Mouse (Mus musculus) forebrain, postnatal 0 days (tissue): ENCODE data around the gene Krt83. TPM values are rescaled to one million over a fixed set of nuclear protein-coding genes. Genes with fewer than 3 reads are reported as not detected.

Experiments
- ATAC-seq: fragments of 200-750 bp; cut with Nextera tagmentation; 2 replicates; pipeline ENCODE4 v1.8.0; 2017; ENCODE audit warnings: mild to moderate bottlenecking, moderate library complexity
- DNase-seq: peaks from one replicate; pipeline ENCODE4 v3.0.0-alpha.2; 2015
- H3K27ac ChIP-seq: fragments of 300-500 bp; sonication (generic); 2 replicates; pipeline ENCODE4 v1.5.1; 2014; ENCODE audit warnings: low read depth, mild to moderate bottlenecking, antibody characterized with exemption, low read length, moderate library complexity, mixed read lengths
- H3K27me3 ChIP-seq: fragments of 300-500 bp; sonication (generic); 2 replicates; pipeline ENCODE4 v1.6.1; 2014; ENCODE audit warnings: mild to moderate bottlenecking, low read length, mixed read lengths; ENCODE audit not compliant: insufficient read depth
- H3K36me3 ChIP-seq: fragments of 300-500 bp; sonication (generic); 2 replicates; pipeline ENCODE4 v1.6.1; 2014; ENCODE audit warnings: mild to moderate bottlenecking, moderate library complexity; ENCODE audit not compliant: insufficient read depth
- H3K4me1 ChIP-seq: fragments of 300-500 bp; sonication (generic); 2 replicates; pipeline ENCODE4 v1.6.1; 2014; ENCODE audit warnings: antibody characterized with exemption; ENCODE audit not compliant: insufficient read depth
- H3K4me2 ChIP-seq: fragments of 300-500 bp; sonication (generic); 2 replicates; pipeline ENCODE4 v1.6.1; 2014; ENCODE audit warnings: low read depth, mild to moderate bottlenecking, moderate library complexity
- H3K4me3 ChIP-seq: fragments of 300-500 bp; sonication (generic); 2 replicates; pipeline ENCODE4 v1.5.1; 2014; ENCODE audit warnings: low read depth, low read length, mixed read lengths
- H3K9ac ChIP-seq: fragments of 300-500 bp; sonication (generic); 2 replicates; pipeline ENCODE4 v1.6.1; 2014; ENCODE audit warnings: mild to moderate bottlenecking
- H3K9me3 ChIP-seq: fragments of 300-500 bp; sonication (generic); 2 replicates; pipeline ENCODE4 v1.6.1; 2016; ENCODE audit warnings: low read length
- CTCF ChIP-seq: sonication (generic); IDR thresholded peaks from 2 replicates; pipeline ENCODE4 v1.5.1; 2016; ENCODE audit warnings: antibody characterized with exemption, control low read depth, low read depth
- WGBS: fragments of 180-500 bp; shearing (Covaris S2); extraction: QIAGEN DNeasy Blood & Tissue Kit; methylation state at CpG from one replicate; pipeline ENCODE4 v1.1.7; 2014; 5-methylcytosine and 5-hydroxymethylcytosine counted together
- polyA plus RNA-seq: library from polyadenylated mRNA; unstranded; fragments of >200 nt; fragmentation: Nextera tagmentation; extraction: Ambion mirVana; gene quantifications from 2 replicates; pipeline ENCODE4 v1.2.1, GENCODE M21; 2015
- total RNA-seq: library from RNA; depleted of rRNA; stranded (reverse); fragments of >200 nt; gene quantifications from 2 replicates; pipeline ENCODE4 v1.2.3, GENCODE M21; 2014

The Krt83 gene
- total and polyA plus RNA-seq, 2 experiments from 2014 or later: not detected

DNA sequence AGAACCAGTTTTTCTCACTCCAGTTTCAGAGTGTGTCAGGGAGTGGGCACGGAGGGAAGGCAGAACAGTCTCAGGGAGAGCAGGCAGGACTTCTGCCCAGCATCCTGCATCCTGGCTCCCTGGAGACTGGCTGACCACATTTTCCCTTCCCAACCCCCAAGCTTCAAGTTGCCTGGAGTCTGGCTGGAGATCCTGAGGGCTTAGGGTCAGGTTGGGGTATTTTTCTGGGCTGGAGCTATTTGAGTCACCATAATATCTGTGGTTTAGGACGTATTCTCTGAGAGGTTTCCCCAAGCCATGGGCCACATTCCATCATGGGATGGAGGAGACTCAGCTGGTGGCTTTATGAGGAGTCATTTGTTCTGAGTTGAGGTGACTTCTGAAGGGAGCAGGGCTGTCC, 36.0 kb downstream of the Krt83 start:
- Histone ChIP-seq H3K9me3 (0 out of 2 replicates have a peak, but pooled peaks cover 3% of the 10 kb centered on the region), H3K27me3 (no peaks in the 10 kb centered on the region), H3K27ac (no peak overlapping the region), H3K4me3 (no peak overlapping the region), H3K4me2 (no peak overlapping the region), H3K36me3 (no peaks in the 10 kb centered on the region), H3K4me1 (no peaks in the 10 kb centered on the region), H3K9ac (no peak overlapping the region)
- DNase-seq: no peak
- 92% methylated on average over 2 of the region's 2 CpGs for WGBS
- TF ChIP-seq CTCF: no peak
- no peak for ATAC-seq

DNA sequence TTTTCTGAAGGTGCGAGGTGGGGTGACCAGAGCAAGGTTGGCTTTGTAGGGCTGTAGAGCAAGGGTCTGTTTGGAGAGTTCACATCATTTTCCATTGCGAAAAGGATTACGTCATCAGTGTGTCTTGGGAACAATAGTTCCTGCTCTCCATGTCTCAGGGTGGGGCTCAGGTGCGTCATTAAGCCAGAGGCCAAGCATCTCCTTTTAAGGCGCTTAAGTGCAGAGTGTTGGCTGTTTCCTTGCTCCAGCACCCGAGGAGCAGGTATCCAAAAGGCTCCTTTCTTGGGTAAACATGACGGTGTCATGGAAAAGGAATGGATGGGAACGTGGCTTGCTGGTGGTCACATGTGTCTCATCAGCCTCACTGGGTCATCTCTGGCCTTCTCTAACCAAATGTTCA, 36.5 kb downstream of the Krt83 start:
- Histone ChIP-seq H3K36me3 (no peaks in the 10 kb centered on the region), H3K4me3 (no peak overlapping the region), H3K27ac (no peak overlapping the region), H3K27me3 (no peaks in the 10 kb centered on the region), H3K4me2 (no peak overlapping the region), H3K4me1 (no peaks in the 10 kb centered on the region), H3K9me3 (0 out of 2 replicates have a peak, but pooled peaks cover 3% of the 10 kb centered on the region), H3K9ac (no peak overlapping the region)
- 93% methylated on average over 8 of the region's 8 CpGs for WGBS
- DNase-seq: no peak
- no peak for TF ChIP-seq CTCF
- ATAC-seq: no peak

DNA sequence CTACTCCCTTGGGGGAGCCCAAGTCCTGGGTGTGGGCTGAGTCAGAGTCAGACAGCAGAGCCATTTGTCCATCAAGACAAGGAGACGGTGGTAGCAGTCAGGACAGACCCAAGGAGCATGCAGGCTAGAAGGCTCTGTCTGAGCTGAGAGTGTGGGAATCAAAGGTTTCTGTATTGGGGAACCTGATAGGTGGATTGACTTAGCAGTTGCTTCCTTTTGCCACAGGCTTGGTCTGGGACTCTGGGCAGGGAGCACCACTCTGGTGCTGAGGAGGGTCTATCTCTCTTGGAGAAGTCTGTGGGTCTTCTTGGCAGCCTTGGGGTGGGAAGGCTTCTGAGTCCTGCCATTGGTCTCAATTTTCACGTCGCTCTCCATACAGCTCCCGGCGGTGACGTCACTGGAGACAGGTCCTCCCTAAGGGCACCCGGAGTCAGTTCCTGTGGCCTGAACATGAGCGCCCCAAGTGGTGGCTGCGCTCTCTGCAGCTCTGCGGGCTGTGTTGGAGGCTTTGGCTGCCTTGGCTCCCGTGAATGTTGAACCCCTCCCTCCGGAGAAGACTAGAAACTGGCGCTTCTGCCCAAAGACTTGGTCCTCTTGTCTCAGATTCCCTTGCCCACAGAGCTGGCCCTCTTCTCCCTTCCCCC, 38.1 kb downstream of the Krt83 start:
- H3K27me3 ChIP-seq: no peaks in the 10 kb centered on the region
- peak; percentile 68 for TF ChIP-seq CTCF
- no peak overlapping the region for H3K4me2 ChIP-seq
- no peak overlapping the region for H3K4me3 ChIP-seq
- 9% methylated on average over 13 of the region's 13 CpGs for WGBS
- H3K9ac ChIP-seq: no peak overlapping the region
- H3K36me3 ChIP-seq: no peaks in the 10 kb centered on the region
- 0 out of 2 replicates have a peak, but pooled peaks cover 3% of the 10 kb centered on the region for H3K9me3 ChIP-seq
- no peak overlapping the region for H3K27ac ChIP-seq
- ATAC-seq (peak; percentile 79), DNase-seq (peak; percentile 54)
- no peaks in the 10 kb centered on the region for H3K4me1 ChIP-seq

DNA sequence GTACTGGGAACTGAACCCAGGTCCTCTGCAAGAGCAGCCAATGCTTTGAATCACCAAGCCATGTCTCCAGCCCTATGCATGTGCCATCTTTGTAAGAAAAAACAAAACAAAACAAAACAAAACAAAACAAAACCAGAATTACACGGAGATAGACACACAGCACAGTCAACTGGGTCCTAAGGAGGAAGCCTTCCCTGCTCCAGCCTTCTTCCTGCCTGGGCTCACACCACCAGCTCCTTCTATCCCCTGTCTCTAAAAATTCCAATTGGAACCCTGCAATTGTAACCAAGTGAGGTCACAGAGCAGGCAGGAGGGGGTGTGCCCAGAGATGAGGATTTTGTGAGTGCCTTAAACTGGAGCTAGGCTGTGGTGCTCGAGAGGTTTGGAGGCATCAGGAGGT, 43.9 kb downstream of the Krt83 start, which contains the start of gene Krt88:
Gene Krt88, plus strand, starts transcription at position 301 of the 400 bp plus-strand sequence.
- H3K4me2 ChIP-seq: no peak within 1 kb of the TSS
- no peak for DNase-seq
- no peak within 1 kb of the TSS for H3K4me3 ChIP-seq
- H3K27me3 ChIP-seq: no peaks in the 10 kb centered on the region
- no peaks in the 10 kb centered on the region for H3K4me1 ChIP-seq
- no peak within 1 kb of the TSS for H3K9ac ChIP-seq
- H3K27ac ChIP-seq: no peak within 1 kb of the TSS
- 76% methylated on average over 2 of the region's 2 CpGs for WGBS
- no peaks in the 10 kb centered on the region for H3K36me3 ChIP-seq
- H3K9me3 ChIP-seq: no peaks in the 10 kb centered on the region
- ATAC-seq: no peak
- TF ChIP-seq CTCF: no peak

DNA sequence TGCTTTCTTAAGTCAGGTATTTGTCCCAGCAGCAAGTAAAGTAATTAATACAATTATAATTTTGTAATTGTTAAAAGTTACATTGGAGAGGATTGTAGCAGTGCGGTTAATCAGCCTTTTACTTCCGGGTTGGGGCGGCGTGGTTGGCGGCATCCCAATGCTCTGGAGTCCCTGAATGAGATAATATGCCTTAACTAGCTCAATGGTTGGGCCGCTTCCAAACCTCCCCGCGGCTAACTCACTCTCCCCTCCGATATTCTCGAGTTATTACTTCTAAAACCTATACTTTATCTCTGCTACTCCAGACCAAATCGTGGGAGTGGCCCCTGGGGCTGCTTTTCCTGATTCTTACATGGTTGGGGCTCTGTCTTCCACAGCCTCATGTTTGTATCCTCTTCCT, 44.7 kb downstream of the Krt83 start:
- no peak for TF ChIP-seq CTCF
- Histone ChIP-seq H3K27ac (no peak overlapping the region), H3K36me3 (no peaks in the 10 kb centered on the region), H3K9me3 (no peaks in the 10 kb centered on the region), H3K4me1 (no peaks in the 10 kb centered on the region), H3K4me2 (no peak overlapping the region), H3K4me3 (no peak overlapping the region), H3K27me3 (no peaks in the 10 kb centered on the region), H3K9ac (no peak overlapping the region)
- DNase-seq: no peak
- 50% methylated on average over 11 of the region's 11 CpGs for WGBS
- ATAC-seq: no peak

DNA sequence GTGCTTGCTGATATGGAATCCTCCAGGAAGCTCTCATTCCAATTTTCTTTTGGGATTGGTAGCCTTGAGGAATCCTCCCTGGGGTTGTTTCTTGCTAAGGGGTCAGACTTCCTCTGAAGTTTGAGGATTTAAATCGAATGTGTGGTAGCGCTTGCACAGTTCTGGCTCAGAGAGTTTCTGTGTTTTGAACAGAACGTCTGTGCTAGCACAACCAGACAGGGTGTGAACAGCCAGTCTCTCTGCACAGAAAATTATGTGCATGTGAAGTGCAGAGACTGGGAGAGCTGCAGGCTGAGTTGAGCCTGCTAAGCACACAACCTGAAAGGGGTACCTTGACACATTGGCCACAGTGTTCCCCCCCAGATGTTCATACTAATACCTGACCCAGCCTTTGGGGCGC, 50.5 kb downstream of the Krt83 start:
- Histone ChIP-seq H3K4me2 (no peak overlapping the region), H3K9ac (no peak overlapping the region), H3K36me3 (no peaks in the 10 kb centered on the region), H3K27ac (no peak overlapping the region), H3K27me3 (no peaks in the 10 kb centered on the region), H3K4me1 (peaks cover 5% of the 10 kb centered on the region; the same call in 1 of the 2 replicates), H3K9me3 (no peaks in the 10 kb centered on the region), H3K4me3 (no peak overlapping the region)
- ATAC-seq (peak; percentile 76), DNase-seq (peak; percentile 71)
- TF ChIP-seq CTCF: no peak
- WGBS: 67% methylated on average over 4 of the region's 4 CpGs

DNA sequence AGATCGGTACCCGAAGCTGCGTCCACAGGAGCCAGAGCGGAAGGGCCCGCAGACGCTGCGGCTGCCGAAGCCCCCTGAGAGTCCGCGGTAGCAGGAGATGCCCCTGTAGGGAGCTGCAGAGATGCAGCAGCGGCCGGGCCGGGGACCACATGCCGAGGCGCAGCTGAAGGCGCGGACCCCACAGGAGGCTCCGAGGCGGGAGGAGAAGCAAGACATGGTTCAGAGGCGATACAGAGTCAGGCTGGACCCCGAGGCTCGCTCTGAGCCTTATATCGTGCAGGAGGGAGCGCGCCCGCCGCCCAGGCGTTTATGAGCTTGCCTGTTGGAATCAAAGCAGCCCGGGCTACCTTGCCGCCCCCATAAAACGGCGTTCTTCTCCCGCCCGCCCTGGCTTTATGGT, 52.8 kb downstream of the Krt83 start, which contains the start of gene Krt87:
Gene Krt87, minus strand, starts transcription at position 250 of the 400 bp plus-strand sequence.
- no peak for TF ChIP-seq CTCF
- Histone ChIP-seq H3K4me2 (peak within 1 kb of the TSS; percentile 66), H3K9me3 (no peaks in the 10 kb centered on the region), H3K4me1 (peaks cover 5% of the 10 kb centered on the region; the same call in 1 of the 2 replicates), H3K27ac (no peak within 1 kb of the TSS), H3K4me3 (peak within 1 kb of the TSS; percentile 31), H3K9ac (peak within 1 kb of the TSS; percentile 40), H3K36me3 (no peaks in the 10 kb centered on the region), H3K27me3 (no peaks in the 10 kb centered on the region)
- peak; percentile 23; the same call in 1 of the 2 replicates for ATAC-seq
- WGBS: 4% methylated on average over 31 of the region's 34 CpGs
- no peak for DNase-seq
